Mouse (Mus musculus): ENCODE measurements around the gene Gm15217. TPM values are rescaled to one million over a fixed set of nuclear protein-coding genes. Genes with fewer than 3 reads are reported as not detected.

The Gm15217 gene
- not detected for total RNA-seq (2021)

DNA sequence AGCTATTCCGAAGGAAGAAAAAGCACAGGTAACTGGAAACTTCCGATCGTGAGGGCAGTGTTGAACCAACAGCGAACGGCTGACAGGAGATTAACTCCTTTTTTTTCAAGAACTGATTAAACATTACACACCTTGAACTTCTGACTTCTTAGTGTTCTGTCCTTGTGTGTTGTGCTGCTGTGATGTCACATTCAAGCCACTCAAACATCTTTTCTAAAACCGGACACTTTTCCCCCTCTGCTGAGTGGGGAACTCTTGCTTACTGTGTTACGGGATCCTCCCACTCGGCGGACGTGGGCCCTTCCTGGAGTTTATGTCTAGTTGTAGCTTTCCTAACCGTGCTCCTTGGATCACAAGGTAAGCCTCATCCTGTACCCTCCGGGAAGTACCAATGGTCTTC is at the start of gene Gm15217:
TSS of gene Gm15217 (plus strand) at position 130 of the 400 bp plus-strand sequence.
- DNase-seq (ENCODE audit: low spot score): no peak
- intact Hi-C loops (cut with DNase I): no loop called here

DNA sequence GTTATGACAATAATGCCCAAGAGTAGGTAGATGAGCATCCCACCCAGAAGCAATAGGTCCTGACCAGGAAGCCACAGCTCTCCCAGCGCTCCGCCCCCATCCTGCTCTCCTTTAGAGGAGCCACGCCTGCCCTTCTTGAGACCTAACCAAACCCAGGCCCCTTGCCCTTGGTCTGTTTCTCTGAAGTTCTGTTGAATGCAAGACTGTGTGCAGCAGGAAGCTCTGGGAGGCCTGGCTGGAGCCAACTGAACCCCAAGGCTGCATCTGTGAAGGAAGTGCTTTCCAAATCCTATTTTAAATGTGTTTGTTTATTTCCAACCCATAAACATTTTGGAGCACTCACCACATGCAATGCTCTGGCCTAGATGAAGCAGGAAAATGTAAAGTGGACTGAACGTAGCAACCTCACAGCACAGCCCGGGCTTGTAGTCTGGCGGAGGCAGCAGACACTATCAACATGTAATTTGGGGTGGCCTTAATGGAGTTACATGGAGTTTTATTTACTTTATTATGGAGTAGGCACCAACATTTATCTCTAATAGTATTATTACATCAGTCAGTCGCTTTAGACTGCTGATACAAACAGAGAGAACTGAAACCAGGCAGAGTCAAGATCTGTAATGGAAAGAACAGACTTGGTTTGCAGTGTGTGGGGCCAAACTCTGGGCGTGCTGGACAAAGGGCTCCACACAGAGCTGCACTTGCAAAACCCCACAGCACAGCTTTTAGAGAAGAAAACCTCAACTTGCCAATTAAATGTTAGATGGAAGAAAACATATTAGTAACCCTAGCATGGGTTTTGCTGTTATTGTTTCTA is 45.6 kb upstream of the Gm15217 start:
- DNase-seq (ENCODE audit: low spot score): no peak
- intact Hi-C loops (cut with DNase I): no loop called here

DNA sequence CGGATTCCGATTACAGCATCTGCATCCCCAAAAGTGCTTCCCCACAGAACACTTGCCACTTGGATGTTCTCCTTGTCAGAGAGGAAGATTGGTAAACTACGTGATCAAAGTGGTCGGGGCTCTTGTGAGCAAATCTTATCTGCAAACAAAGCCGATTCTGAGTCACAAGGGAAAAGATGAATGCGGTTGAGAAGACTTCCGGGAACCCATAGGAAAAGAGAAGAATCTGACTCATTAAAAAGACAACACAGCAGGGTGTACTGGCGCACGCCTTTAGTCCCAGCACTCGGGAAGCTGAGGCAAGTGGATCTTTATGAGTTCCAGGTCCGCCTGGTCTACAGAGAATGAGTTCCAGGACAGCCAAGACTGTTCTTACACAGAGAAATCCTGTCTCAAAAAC is 40.4 kb upstream of the Gm15217 start:
- intact Hi-C loops (cut with DNase I): no loop called here
- no peak for DNase-seq (ENCODE audit: low spot score)

DNA sequence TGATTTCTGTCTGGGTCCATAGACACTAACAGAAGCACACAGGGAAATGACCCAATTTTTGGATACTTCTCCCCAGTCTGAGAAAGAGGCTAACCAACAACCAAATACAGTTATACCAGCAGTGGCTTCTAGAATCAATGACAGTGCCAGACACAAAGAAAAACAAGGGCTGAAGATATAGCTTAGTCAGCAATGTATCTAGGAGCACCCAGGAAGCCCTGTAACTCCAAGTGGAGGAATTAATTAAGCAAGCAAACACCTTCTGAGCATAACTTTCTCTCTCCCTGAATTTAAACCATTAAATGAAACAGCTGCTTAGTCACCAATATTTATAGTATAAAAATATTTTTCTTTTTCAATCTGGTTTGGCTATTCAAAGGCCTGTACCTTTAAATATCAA is 34.5 kb upstream of the Gm15217 start:
- DNase-seq (ENCODE audit: low spot score): no peak
- intact Hi-C loops (cut with DNase I): no loop called here

DNA sequence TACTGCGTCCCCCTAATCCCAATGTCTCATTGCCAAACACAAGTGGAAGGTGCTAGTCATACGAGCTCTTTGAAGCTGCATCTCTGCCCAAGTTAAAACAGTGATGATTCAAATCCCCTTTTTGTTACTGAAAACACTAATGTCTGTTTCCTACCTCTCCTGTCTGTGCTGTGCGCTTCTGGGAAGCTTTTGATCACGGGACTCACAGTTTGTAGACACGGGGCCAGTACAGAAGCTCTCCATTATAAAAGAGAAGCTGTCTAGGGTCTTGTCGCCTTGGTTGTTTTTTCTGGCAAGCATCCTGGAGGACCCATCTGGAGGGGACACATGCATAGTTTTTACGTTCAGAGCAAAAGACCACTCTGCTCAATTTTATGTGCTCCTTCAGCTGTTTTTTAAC is 21.9 kb upstream of the Gm15217 start:
- no peak for DNase-seq (ENCODE audit: low spot score)
- intact Hi-C loops (cut with DNase I): no loop called here

DNA sequence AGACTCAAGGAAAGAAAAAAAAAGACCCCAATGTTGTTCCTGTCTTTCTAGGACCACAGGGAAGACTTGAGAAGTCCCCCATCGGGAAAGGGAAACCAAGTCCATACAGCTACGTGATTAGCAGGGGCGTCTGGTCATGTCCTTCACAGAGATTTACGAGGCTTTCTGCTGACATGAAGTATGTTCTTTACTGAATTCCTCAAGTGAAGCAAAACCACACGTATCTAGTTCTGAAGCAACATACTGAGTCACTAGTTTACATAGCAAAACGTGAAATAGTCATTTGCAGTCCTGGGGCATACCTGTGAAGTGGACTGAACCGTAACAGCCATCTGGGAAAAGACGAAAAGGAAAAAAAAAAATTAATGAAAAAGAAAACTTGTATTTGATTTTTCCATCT is 21.5 kb upstream of the Gm15217 start:
- no peak for DNase-seq (ENCODE audit: low spot score)
- intact Hi-C loops (cut with DNase I): no loop called here

DNA sequence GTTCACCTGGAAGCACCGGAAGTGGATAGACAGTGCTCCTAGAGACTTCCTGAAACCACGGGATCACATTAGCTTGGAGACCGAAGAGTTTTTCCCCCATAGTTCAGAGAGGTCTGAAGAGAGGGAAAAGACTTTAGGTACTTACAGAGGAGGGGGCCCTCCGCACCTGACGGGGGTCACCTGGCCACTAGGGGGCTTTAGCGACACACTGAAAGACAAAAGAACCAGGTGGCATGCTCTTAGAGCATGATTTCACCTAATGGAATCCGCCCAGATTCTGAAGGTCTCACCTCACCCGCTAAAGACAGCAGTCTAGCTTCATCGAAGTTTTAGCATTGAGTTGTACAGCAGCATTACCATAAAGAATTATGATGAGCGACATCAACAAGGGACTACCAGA is 16.0 kb upstream of the Gm15217 start:
- intact Hi-C loops (cut with DNase I): no loop called here
- no peak for DNase-seq (ENCODE audit: low spot score)

DNA sequence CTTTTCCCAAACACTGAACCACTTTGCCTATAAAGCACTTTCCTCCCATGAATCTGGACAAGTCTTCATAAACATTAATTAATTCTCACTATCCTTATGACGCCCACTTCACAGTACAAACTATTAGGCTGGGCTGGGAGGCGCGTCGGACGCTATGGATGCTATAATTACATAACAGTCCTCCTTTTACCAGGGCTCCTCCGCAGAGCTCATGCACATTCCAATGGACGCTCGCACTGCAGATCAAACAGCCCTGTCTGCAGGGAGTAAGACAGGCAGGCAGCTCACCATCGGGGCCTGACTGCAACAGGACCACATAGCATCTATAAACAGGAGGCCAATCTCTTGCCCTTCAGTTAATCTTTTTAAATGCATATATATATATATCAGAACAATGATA is 6.8 kb upstream of the Gm15217 start:
- intact Hi-C loops (cut with DNase I): no loop called here
- no peak for DNase-seq (ENCODE audit: low spot score)

DNA sequence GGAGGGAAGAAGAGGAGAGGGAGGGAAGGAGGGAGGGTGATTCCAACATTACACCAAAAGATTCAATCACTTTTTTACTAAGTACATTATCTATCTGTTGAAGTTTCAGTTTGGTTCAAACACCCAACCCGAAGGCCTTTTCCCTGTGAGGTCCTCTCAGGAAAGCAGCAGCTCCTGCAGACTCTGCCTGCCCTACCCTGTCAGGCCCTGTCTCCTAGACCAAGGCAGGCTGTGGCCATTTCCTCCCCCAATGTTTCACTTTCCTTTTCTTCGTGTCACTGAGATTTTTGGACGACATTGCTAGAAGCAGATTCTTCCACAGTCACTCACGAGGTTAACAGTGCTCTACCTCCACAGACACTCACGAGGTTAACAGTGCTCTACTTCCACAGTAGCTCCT is 3.4 kb upstream of the Gm15217 start:
- intact Hi-C loops (cut with DNase I): no loop called here

DNA sequence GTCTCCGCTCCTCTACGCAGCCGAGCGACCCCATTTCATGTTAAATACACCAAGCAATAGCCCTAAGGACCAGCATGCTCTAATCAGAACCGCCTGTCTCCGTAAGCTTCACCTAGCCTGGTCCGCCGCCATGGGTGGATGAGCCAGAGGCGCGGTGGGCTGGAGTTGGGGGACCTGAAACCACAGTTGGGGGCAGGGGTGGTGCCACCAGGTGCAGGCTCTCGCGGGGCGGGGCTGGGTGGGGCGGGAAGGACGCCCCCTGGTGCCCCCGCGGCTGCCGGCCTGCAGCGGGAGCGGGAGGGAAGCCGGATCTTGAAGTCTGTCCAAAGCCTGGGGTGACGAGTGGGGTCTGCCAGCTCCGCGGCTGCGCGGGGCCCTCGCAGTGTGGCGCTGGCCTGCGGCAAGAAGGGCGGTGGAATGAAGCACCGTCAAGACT is 1.1 kb downstream of the Gm15217 start:
- intact Hi-C loops (cut with DNase I): loop anchor here (10.0 kb wide), 2 partner anchors 306 to 344 kb away; no protein-coding TSS in a partner anchor
- DNase-seq (ENCODE audit: low spot score): no peak

More for the DNA sequence above, 3.4 kb upstream of the Gm15217 start:
- DNase-seq (ENCODE audit: low spot score): no peak

DNA sequence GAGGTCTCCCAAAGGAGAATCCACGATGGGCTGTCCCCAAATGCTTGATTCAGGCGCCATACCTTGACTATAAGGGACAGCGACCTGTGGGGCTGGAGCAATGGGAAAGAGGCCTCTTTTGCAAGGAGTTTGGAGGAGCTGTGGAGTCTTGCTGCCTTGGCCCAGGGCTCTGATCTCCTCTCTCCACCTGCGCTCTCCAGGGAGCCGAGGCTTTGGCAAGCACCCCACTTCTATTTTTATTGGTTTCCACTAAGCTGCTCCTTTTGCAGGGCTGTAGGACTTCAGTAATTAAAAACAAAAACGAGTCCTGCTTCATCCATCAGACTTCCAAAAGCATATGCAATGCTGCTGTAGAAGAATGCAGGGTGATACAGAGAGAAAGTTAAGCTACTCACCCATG is 2.2 kb downstream of the Gm15217 start:
- intact Hi-C loops (cut with DNase I): loop anchor here (10.0 kb wide), 2 partner anchors 307 to 343 kb away; no protein-coding TSS in a partner anchor
- DNase-seq (ENCODE audit: low spot score): no peak

DNA sequence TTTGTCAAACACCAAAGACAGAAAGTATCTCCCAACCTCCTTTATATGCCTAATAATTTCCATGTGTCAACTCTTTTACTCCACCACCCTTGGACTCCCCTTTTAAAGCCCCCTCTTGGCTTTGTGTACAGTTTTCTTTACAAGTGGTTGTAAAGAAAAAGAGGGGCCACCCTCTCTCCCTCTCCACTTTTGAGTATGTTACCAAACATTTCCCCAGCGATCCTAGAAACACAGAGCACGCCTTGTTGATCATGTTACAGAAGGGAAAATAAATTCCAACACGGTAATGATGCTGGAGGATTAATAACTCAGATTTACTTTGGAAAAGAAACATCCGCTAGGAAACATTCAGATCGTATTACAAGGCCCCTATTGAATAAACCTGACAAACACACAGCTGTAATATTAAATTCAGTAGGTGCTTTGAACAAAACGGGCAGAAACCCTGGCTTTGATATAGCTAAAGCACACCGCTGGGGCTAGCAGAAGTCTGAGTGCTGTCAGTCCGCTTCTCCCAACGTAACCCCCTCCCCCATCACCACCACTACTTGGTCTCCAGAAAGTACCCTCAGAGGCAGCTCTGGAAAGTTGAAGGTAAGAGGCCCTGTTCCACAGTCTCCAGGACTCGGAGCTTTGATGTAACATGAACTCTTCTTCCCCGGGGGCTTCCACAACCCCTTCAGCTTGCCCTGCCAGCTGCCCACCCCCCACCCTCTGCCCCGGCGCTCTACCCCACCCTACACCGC is 5.9 kb downstream of the Gm15217 start:
- DNase-seq (ENCODE audit: low spot score): no peak
- intact Hi-C loops (cut with DNase I): loop anchor here (5.0 to 10.0 kb wide), 7 partner anchors 83 to 393 kb away; no protein-coding TSS in a partner anchor

DNA sequence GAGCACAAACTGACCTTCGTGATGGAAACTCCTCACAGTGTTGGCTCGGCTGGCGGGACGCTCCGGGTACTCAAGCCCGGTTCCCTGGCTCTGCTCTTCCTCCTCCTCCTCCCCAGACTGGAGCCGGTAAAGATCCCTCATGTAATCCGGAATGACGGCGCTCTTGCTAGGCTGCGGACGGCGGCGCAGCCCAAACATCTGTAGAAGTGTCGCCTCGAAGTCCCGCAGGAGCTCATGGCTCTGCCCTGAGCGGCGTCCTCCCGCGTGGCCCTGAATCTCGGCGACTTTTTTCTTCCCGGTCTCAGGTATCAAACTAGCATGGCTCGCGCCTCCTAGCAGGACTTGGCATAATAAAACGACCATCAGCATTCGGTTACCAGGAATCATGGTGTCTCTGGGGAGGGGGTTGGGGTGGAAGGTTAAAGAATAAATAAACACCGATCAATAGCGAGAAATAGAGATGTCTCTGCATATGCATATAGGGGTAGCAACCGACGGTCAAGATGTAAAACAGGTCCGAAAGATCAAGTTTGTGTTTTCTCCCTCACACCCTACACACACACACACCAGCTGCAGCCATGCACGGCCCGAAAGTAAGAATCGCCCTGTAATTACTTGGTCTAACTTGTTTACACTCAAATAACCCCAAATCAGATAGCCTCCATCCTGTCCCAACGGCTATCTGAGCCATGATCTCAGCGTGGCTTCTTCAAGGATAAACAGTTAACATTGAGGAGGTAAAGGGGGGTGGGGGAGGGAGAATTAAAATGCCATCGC is 6.7 kb downstream of the Gm15217 start:
- intact Hi-C loops (cut with DNase I): loop anchor here (2.0 to 10.0 kb wide), 8 partner anchors 69 to 394 kb away; no protein-coding TSS in a partner anchor
- no peak for DNase-seq (ENCODE audit: low spot score)

DNA sequence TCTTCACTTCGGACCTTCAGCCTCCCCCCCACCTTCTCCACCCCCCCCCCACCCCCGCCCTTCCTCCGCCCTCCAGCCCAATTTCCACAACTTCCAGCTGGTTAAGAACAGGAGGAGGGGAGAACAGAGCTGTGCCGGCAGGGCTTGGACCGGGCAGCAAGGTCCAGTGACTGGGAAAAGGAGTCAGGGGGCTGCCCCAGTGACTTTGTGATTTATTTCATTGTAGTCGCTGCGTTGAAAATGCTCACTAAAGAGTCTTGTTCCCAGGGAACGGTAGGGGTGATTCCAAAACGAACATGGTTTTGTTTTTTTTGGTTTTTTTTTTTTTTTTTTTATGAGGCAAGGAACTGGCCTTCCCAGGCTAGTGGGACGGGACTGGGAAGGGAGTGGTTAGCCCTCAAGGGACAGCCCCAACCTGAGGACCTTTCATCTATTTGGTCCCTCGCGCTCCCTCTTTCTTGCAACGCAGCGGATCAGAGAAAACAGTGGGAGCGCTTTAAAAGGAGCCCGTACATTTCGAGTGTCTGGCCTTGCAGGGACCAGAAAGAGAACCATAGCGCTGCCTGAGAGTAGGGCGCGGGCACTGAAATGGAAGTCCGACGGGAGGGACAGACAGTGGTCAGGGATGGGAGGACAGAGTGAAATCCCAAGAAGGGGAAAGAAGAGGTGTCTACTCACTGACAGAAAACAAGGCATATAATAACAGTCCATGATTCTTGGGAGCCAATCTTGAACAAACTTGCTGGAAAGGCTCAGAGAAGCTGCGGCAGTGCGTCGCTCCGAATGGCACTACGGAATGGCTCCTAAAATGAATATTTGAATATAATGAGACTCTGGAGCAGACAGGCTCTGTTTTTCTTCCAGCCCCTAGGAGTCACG is 7.5 kb downstream of the Gm15217 start:
- intact Hi-C loops (cut with DNase I): loop anchor here (2.0 to 10.0 kb wide), 8 partner anchors 70 to 394 kb away; no protein-coding TSS in a partner anchor
- DNase-seq (ENCODE audit: low spot score): no peak

DNA sequence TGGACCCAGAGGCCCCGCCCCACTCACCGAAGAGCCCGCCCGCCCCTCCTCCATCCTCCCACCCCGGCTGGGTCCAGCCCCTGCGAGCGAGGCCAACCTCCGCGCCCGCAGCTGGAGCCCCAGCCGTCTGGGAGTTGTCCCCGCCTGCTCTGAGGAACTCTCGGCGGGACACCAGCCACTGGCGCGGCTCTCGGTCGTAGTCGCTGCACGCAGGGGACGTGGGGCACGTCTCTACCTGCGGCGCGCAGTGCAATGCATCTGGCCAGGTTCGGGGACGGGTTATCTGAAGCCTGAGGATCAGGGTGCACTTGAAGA is 8.1 kb downstream of the Gm15217 start:
- intact Hi-C loops (cut with DNase I): loop anchor here (2.0 to 10.0 kb wide), 8 partner anchors 71 to 395 kb away; no protein-coding TSS in a partner anchor
- peak; percentile 80 for DNase-seq (ENCODE audit: low spot score)

DNA sequence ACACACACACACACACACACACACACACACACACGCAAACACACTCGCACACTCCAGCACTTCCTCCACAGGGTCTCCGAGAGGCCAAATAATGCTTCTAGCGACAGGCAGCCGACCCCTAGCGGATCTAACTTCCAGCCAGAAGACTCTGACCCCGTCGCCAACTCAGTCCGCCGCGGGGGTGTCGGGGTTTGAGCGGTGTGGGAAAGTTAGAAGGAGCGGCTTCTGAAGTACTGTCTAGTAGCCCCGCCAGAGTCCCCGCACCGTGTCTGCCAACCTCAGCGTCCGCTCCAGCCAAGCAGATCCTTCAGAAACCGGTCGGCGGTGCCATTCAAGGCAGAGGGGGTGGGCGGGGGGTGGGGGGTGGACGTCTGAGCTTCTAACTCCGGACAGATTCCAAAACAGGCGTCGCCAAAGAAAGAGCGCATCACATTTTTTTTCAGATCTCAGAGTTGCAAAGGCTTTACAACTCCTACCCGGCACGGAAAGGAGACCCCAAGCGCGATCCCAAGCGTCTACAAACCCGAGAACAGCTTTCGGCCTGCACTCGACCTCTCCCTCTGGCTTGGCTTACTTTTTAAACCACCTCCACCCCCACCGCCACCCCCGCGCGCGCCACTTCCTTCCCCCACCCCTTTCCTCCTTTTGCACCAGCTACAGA is 8.7 kb downstream of the Gm15217 start:
- intact Hi-C loops (cut with DNase I): loop anchor here (2.0 to 10.0 kb wide), 8 partner anchors 71 to 396 kb away; no protein-coding TSS in a partner anchor
- peak; percentile 40 for DNase-seq (ENCODE audit: low spot score)

DNA sequence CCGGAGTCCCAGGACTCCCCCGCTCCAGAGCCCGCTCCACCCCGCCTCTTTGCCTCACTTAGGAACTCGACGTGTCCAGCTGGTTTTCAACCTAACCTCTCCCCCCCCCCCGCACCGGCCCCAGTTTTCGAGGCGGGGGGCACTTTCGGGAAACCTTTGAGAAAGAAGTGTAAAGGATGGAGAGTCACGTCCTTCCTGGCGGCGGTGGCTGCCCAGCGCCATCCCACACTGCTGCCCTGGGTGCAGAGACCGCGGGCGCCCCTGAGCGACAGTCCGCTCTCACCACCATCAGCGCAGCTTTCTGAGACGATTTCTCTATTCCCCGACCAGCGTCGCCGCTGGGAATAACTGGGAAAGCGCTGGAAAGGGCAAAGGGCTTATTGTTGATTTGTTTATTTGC is 9.4 kb downstream of the Gm15217 start:
- DNase-seq (ENCODE audit: low spot score): no peak
- intact Hi-C loops (cut with DNase I): loop anchor here (5.0 to 10.0 kb wide), 7 partner anchors 86 to 396 kb away; no protein-coding TSS in a partner anchor

DNA sequence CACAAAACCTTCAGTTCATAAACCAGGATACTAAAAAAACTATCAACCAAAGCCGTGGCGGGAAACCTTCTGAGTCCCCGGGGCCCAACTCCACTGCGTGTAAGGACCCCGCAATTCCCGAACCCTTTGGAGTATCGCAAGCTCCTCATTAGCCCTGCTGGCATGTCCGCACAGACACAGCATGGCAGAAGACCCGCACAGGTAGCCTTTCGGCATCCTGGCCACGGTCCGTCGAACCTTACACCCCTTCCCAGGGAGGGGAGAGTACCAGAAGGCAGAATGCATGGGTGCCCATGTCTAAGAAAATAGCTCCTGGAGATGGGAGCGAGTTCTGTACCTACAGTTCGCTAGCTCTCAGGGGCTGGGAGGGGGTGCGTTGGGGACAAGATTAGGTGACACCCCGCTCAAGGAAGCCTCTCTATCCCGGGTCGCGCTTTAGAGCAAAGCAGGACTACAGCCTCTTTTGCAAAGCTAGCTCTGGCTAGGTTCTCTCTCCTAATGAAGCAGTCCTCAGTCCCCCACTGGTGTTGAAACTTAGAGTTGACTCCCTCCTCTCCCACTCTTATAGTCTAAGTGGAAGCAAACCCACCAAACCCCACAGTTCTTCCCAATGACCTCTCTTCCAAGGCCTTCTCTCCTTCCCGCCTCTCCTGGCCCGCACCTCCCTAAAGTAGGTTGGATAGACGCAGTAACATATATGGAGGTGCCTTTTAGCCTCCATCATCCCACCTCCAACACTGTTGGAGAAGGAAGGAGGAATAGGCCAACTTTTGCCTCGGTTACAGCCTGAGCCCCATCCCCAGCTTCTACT is 10.4 kb downstream of the Gm15217 start:
- no peak for DNase-seq (ENCODE audit: low spot score)
- intact Hi-C loops (cut with DNase I): loop anchor here (5.0 to 10.0 kb wide), 7 partner anchors 87 to 397 kb away; no protein-coding TSS in a partner anchor
